Mouse (Mus musculus) CH12.LX (cell line): ENCODE results near the gene Me1.

Experiments
- CTCF ChIP-seq, 2 experiments: IDR thresholded peaks in 1 of 2; conservative IDR thresholded peaks in 1 of 2; 2 replicates each; pipeline ENCODE4 v1.5.1; 2011 to 2012; ENCODE audit warnings: low read depth in 2 of 2, low read length in 2 of 2, improper control_type of control experiment in 1 of 2, inconsistent platforms in 1 of 2, mild to moderate bottlenecking in 1 of 2, moderate library complexity in 1 of 2
- MAFK ChIP-seq: IDR thresholded peaks from 2 replicates; pipeline ENCODE4 v1.6.1; 2011; ENCODE audit warnings: low read length, improper control_type of control experiment; ENCODE audit not compliant: insufficient replicate concordance
- POLR2A ChIP-seq: IDR thresholded peaks from 2 replicates; pipeline ENCODE4 v1.6.1; 2011; ENCODE audit warnings: low read depth, mild to moderate bottlenecking, improper control_type of control experiment, low read length
- RAD21 ChIP-seq: IDR thresholded peaks from 2 replicates; pipeline ENCODE4 v1.6.1; 2011; ENCODE audit warnings: low read depth, mild to moderate bottlenecking, low read length, improper control_type of control experiment, moderate library complexity
- ZNF384 ChIP-seq: IDR thresholded peaks from 2 replicates; pipeline ENCODE4 v1.6.1; 2012; ENCODE audit warnings: low read depth, low read length, improper control_type of control experiment, inconsistent platforms

- TF ChIP-seq ZNF384 (no peak), CTCF (conservative IDR thresholded peaks at IDR 0.05 in 1 of 2, IDR thresholded peaks at IDR 0.05 in 1 of 2; ENCODE audit: low read depth in 2 of 2, low read length in 2 of 2) (no peak), POLR2A (no peak), RAD21 (no peak), MAFK (no peak)
These were observed 21.4 kb upstream of the Me1 start for GRCm38 (mm10) chr9:86717119-86717518.
